Mouse (Mus musculus) embryonic facial prominence, embryonic 14.5 days (tissue): ENCODE data around the gene Hexim1. TPM values are rescaled to one million over a fixed set of nuclear protein-coding genes. Genes with fewer than 3 reads are reported as not detected.

ENCODE experiments used
- ATAC-seq: fragments of 200-750 bp; cut with Nextera tagmentation; 2 replicates; pipeline ENCODE4 v1.8.0; 2017; ENCODE audit warnings: low read depth, moderate number of reproducible peaks, moderate TSS enrichment
- DNase-seq: peaks from one replicate; pipeline ENCODE4 v3.0.0-alpha.2; 2015; ENCODE audit warnings: low spot score
- H3K27ac ChIP-seq: fragments of 300-500 bp; sonication (generic); replicated peaks from 2 replicates; pipeline ENCODE4 v1.5.1; 2014; ENCODE audit warnings: low read depth, mild to moderate bottlenecking, low read length, moderate library complexity
- H3K27me3 ChIP-seq: fragments of 300-500 bp; sonication (generic); replicated peaks from 2 replicates; pipeline ENCODE4 v1.6.1; 2014; ENCODE audit warnings: low read length; ENCODE audit not compliant: control insufficient read depth, insufficient read depth
- H3K36me3 ChIP-seq: fragments of 300-500 bp; sonication (generic); 2 replicates; pipeline ENCODE4 v1.6.1; 2014; ENCODE audit warnings: low read length, mixed read lengths; ENCODE audit not compliant: control insufficient read depth, insufficient read depth
- H3K4me1 ChIP-seq: fragments of 300-500 bp; sonication (generic); 2 replicates; pipeline ENCODE4 v1.6.1; 2014; ENCODE audit warnings: antibody characterized with exemption, low read length; ENCODE audit not compliant: control insufficient read depth, insufficient read depth
- H3K4me2 ChIP-seq: fragments of 300-500 bp; sonication (generic); 2 replicates; pipeline ENCODE4 v1.6.1; 2014; ENCODE audit warnings: low read depth, mild to moderate bottlenecking, low read length, moderate library complexity, mixed read lengths
- H3K4me3 ChIP-seq: fragments of 300-500 bp; sonication (generic); 2 replicates; pipeline ENCODE4 v1.5.1; 2014; ENCODE audit warnings: low read depth, mild to moderate bottlenecking, low read length
- H3K9ac ChIP-seq: fragments of 300-500 bp; sonication (generic); 2 replicates; pipeline ENCODE4 v1.6.1; 2014; ENCODE audit warnings: low read depth, mild to moderate bottlenecking, low read length, moderate library complexity, mixed read lengths
- H3K9me3 ChIP-seq: fragments of 300-500 bp; sonication (generic); 2 replicates; pipeline ENCODE4 v1.6.1; 2016; ENCODE audit warnings: low read length; ENCODE audit not compliant: control insufficient read depth
- WGBS: fragments of 180-500 bp; shearing (Covaris S2); extraction: QIAGEN DNeasy Blood & Tissue Kit; methylation state at CpG from one replicate; pipeline ENCODE4 v1.1.7; 2014; 5-methylcytosine and 5-hydroxymethylcytosine counted together
- polyA plus RNA-seq: library from polyadenylated mRNA; unstranded; fragments of >200 nt; fragmentation: Nextera tagmentation; extraction: Ambion mirVana; gene quantifications from 2 replicates; pipeline ENCODE4 v1.2.1, GENCODE M21; 2014

Hexim1 gene
- polyA plus RNA-seq, 1 experiment from 2014 or later, result 8.9 TPM

- 94% methylated on average over 4 of the region's 4 CpGs for WGBS
- Histone ChIP-seq H3K27me3 (no peaks in the 10 kb centered on the region), H3K27ac (no peak overlapping the region), H3K9me3 (no peaks in the 10 kb centered on the region), H3K4me2 (no peak overlapping the region), H3K9ac (no peak overlapping the region), H3K4me1 (peaks cover 22% of the 10 kb centered on the region), H3K36me3 (no peaks in the 10 kb centered on the region), H3K4me3 (no peak overlapping the region)
- ATAC-seq (no peak), DNase-seq (no peak)
Observed at GRCm38 (mm10) chr11:103146386-103146785, 30.4 kb downstream of the Hexim1 start.

- 63% methylated on average over 4 of the region's 4 CpGs for WGBS
- no peak overlapping the region for H3K9ac ChIP-seq
- ATAC-seq, result no peak
- H3K4me1 ChIP-seq, result peaks cover 10% of the 10 kb centered on the region
- H3K27ac ChIP-seq, result no peak overlapping the region
- H3K36me3 ChIP-seq, result no peaks in the 10 kb centered on the region
- DNase-seq, result no peak
- no peaks in the 10 kb centered on the region for H3K9me3 ChIP-seq
- no peak overlapping the region for H3K4me3 ChIP-seq
- no peak overlapping the region for H3K4me2 ChIP-seq
- no peaks in the 10 kb centered on the region for H3K27me3 ChIP-seq
Observed at GRCm38 (mm10) chr11:103147766-103148165, 31.7 kb downstream of the Hexim1 start.

- no peak overlapping the region for H3K27ac ChIP-seq
- ATAC-seq, result no peak
- WGBS, result 90% methylated on average over 4 of the region's 4 CpGs
Observed at GRCm38 (mm10) chr11:103149771-103150170, 33.7 kb downstream of the Hexim1 start.

GRCm38 (mm10) chr11:103158621-103159478, 42.8 kb downstream of the Hexim1 start:
- Histone ChIP-seq H3K9ac (peak overlapping the region; percentile 54; the same call in 1 of the 2 replicates), H3K9me3 (no peaks in the 10 kb centered on the region), H3K36me3 (no peaks in the 10 kb centered on the region), H3K4me2 (peak overlapping the region; percentile 65), H3K4me1 (peaks cover 7% of the 10 kb centered on the region; the same call in 1 of the 2 replicates), H3K4me3 (peak overlapping the region; percentile 30), H3K27ac (no peak overlapping the region), H3K27me3 (no peaks in the 10 kb centered on the region)
- DNase-seq (peak; percentile 92), ATAC-seq (peak; percentile 97)
- 2% methylated on average over 24 of the region's 25 CpGs for WGBS

More at GRCm38 (mm10) chr11:103149771-103150170, 33.7 kb downstream of the Hexim1 start:
- DNase-seq, result no peak
- Histone ChIP-seq H3K4me2 (no peak overlapping the region), H3K27me3 (no peaks in the 10 kb centered on the region), H3K4me1 (peaks cover 4% of the 10 kb centered on the region; the same call in 1 of the 2 replicates), H3K9ac (no peak overlapping the region), H3K9me3 (no peaks in the 10 kb centered on the region), H3K36me3 (no peaks in the 10 kb centered on the region), H3K4me3 (no peak overlapping the region)

GRCm38 (mm10) chr11:103160738-103161137, 44.7 kb downstream of the Hexim1 start:
- no peak for DNase-seq
- 86% methylated on average over 11 of the region's 11 CpGs for WGBS
- ATAC-seq, result no peak
- Histone ChIP-seq H3K27ac (no peak overlapping the region), H3K4me1 (peaks cover 7% of the 10 kb centered on the region; the same call in 1 of the 2 replicates), H3K4me2 (no peak overlapping the region), H3K9ac (no peak overlapping the region), H3K9me3 (no peaks in the 10 kb centered on the region), H3K27me3 (no peaks in the 10 kb centered on the region), H3K4me3 (no peak overlapping the region), H3K36me3 (no peaks in the 10 kb centered on the region)

GRCm38 (mm10) chr11:103161449-103161848, 45.4 kb downstream of the Hexim1 start:
- H3K4me2 ChIP-seq, result no peak overlapping the region
- ATAC-seq (no peak), DNase-seq (no peak)
- H3K9ac ChIP-seq, result no peak overlapping the region
- no peaks in the 10 kb centered on the region for H3K27me3 ChIP-seq
- H3K27ac ChIP-seq, result no peak overlapping the region
- WGBS, result 59% methylated on average over 3 of the region's 7 CpGs
- no peaks in the 10 kb centered on the region for H3K9me3 ChIP-seq
- peaks cover 7% of the 10 kb centered on the region; the same call in 1 of the 2 replicates for H3K4me1 ChIP-seq
- H3K4me3 ChIP-seq, result no peak overlapping the region
- no peaks in the 10 kb centered on the region for H3K36me3 ChIP-seq

GRCm38 (mm10) chr11:103162132-103162531, 46.1 kb downstream of the Hexim1 start:
- no peaks in the 10 kb centered on the region for H3K27me3 ChIP-seq
- H3K9ac ChIP-seq, result no peak overlapping the region
- ATAC-seq (no peak), DNase-seq (no peak)
- 90% methylated on average over 5 of the region's 5 CpGs for WGBS
- no peak overlapping the region for H3K4me3 ChIP-seq
- no peak overlapping the region for H3K4me2 ChIP-seq
- H3K9me3 ChIP-seq, result no peaks in the 10 kb centered on the region
- no peak overlapping the region for H3K27ac ChIP-seq
- peaks cover 7% of the 10 kb centered on the region; the same call in 1 of the 2 replicates for H3K4me1 ChIP-seq
- no peaks in the 10 kb centered on the region for H3K36me3 ChIP-seq

GRCm38 (mm10) chr11:103164391-103164790, 48.4 kb downstream of the Hexim1 start:
- Histone ChIP-seq H3K4me3 (no peak overlapping the region), H3K9ac (no peak overlapping the region), H3K4me2 (no peak overlapping the region), H3K27ac (no peak overlapping the region), H3K36me3 (no peaks in the 10 kb centered on the region), H3K9me3 (no peaks in the 10 kb centered on the region), H3K4me1 (no peaks in the 10 kb centered on the region), H3K27me3 (peaks cover 6% of the 10 kb centered on the region)
- no peak for DNase-seq
- WGBS, result 30% methylated on average over 10 of the region's 10 CpGs
- no peak for ATAC-seq
